Mouse (Mus musculus) intestine, postnatal 0 days (tissue): Measurements from ENCODE around the gene Ccdc149. TPM values are rescaled to one million over a fixed set of nuclear protein-coding genes. Genes with fewer than 3 reads are reported as not detected.

Source experiments
- ATAC-seq: fragments of 200-750 bp; cut with Nextera tagmentation; 2 replicates; pipeline ENCODE4 v1.8.0; 2017; ENCODE audit warnings: mild to moderate bottlenecking, moderate TSS enrichment, moderate library complexity
- H3K27ac ChIP-seq: fragments of 300-500 bp; sonication (generic); 2 replicates; pipeline ENCODE4 v1.5.1; 2014; ENCODE audit warnings: mild to moderate bottlenecking, low read depth, low read length, moderate library complexity
- H3K27me3 ChIP-seq: fragments of 300-500 bp; sonication (generic); replicated peaks from 2 replicates; pipeline ENCODE4 v1.6.1; 2014; ENCODE audit warnings: low read length, mixed read lengths; ENCODE audit not compliant: control insufficient read depth, insufficient read depth
- H3K36me3 ChIP-seq: fragments of 300-500 bp; sonication (generic); 2 replicates; pipeline ENCODE4 v1.6.1; 2014; ENCODE audit warnings: mild to moderate bottlenecking, moderate library complexity; ENCODE audit not compliant: control insufficient read depth, insufficient read depth
- H3K4me1 ChIP-seq: fragments of 300-500 bp; sonication (generic); replicated peaks from 2 replicates; pipeline ENCODE4 v1.6.1; 2014; ENCODE audit warnings: antibody characterized with exemption, low read length, mixed read lengths; ENCODE audit not compliant: control insufficient read depth, insufficient read depth
- H3K4me2 ChIP-seq: fragments of 300-500 bp; sonication (generic); replicated peaks from 2 replicates; pipeline ENCODE4 v1.6.1; 2014; ENCODE audit warnings: low read depth, mild to moderate bottlenecking, moderate library complexity
- H3K4me3 ChIP-seq: fragments of 300-500 bp; sonication (generic); 2 replicates; pipeline ENCODE4 v1.5.1; 2014; ENCODE audit warnings: low read depth, low read length
- H3K9ac ChIP-seq: fragments of 300-500 bp; sonication (generic); 2 replicates; pipeline ENCODE4 v1.6.1; 2014; ENCODE audit warnings: mild to moderate bottlenecking, low read depth, low read length
- H3K9me3 ChIP-seq: fragments of 300-500 bp; sonication (generic); 2 replicates; pipeline ENCODE4 v1.6.1; 2016; ENCODE audit warnings: mixed run types; ENCODE audit not compliant: control insufficient read depth
- CTCF ChIP-seq: sonication (generic); IDR thresholded peaks from 2 replicates; pipeline ENCODE4 v1.5.1; 2016; ENCODE audit warnings: low read depth, mild to moderate bottlenecking, control low read depth, antibody characterized with exemption, moderate library complexity
- WGBS: fragments of 180-500 bp; shearing (Covaris S2); extraction: QIAGEN DNeasy Blood & Tissue Kit; methylation state at CpG from one replicate; pipeline ENCODE4 v1.1.7; 2014; 5-methylcytosine and 5-hydroxymethylcytosine counted together
- polyA plus RNA-seq: library from polyadenylated mRNA; unstranded; fragments of >200 nt; fragmentation: Nextera tagmentation; extraction: Ambion mirVana; gene quantifications from 2 replicates; pipeline ENCODE4 v1.2.1, GENCODE M21; 2015

The Ccdc149 gene
- polyA plus RNA-seq, 1 experiment from 2014 or later, result 3.3 TPM

GRCm38 (mm10) chr5:52476292-52476701 is 5.0 kb upstream of the Ccdc149 start:
- Histone ChIP-seq H3K4me1 (peaks cover 4% of the 10 kb centered on the region; the same call in 1 of the 2 replicates), H3K4me2 (peak overlapping the region; percentile 64), H3K9ac (peak overlapping the region; percentile 41), H3K27ac (peak overlapping the region; percentile 46), H3K9me3 (0 out of 2 replicates have a peak, but pooled peaks cover 3% of the 10 kb centered on the region), H3K36me3 (no peaks in the 10 kb centered on the region), H3K27me3 (no peaks in the 10 kb centered on the region), H3K4me3 (peak overlapping the region; percentile 38)
- 0% methylated on average over 23 of the region's 23 CpGs for WGBS
- ATAC-seq, result peak; percentile 93
- TF ChIP-seq CTCF, result no peak

DNA sequence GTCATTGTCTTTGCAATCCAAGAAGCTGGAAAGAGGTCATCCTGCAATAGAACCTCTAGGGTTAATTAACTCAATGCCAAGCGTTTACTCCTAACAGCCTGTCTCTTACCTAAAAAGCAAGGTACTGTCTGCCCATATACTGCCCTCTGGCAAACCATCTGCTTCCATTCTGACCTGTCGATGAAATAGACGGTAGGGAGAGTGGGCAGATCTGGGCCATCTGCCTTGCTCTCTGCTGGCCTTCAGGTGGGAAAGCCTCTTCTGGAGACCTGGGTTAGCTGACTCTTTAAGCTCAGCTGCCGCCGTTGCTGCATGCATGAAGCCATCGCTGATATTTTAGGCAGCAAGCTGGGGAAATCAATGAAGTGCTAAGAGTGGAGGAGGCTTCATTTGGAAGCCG is 2.7 kb upstream of the Ccdc149 start:
- ATAC-seq, result no peak
- Histone ChIP-seq H3K9ac (no peak overlapping the region), H3K27ac (no peak overlapping the region), H3K27me3 (no peaks in the 10 kb centered on the region), H3K4me2 (no peak overlapping the region), H3K9me3 (0 out of 2 replicates have a peak, but pooled peaks cover 3% of the 10 kb centered on the region), H3K4me1 (peaks cover 4% of the 10 kb centered on the region; the same call in 1 of the 2 replicates), H3K4me3 (no peak overlapping the region), H3K36me3 (no peaks in the 10 kb centered on the region)
- no peak for TF ChIP-seq CTCF
- WGBS, result 92% methylated on average over 7 of the region's 7 CpGs

GRCm38 (mm10) chr5:52470551-52470950 is 770 bp downstream of the Ccdc149 start:
- Histone ChIP-seq H3K27ac (no peak overlapping the region), H3K36me3 (no peaks in the 10 kb centered on the region), H3K4me2 (peak overlapping the region; percentile 97), H3K9ac (no peak overlapping the region), H3K4me3 (peak overlapping the region; percentile 75), H3K9me3 (no peaks in the 10 kb centered on the region), H3K27me3 (no peaks in the 10 kb centered on the region), H3K4me1 (no peaks in the 10 kb centered on the region)
- no peak for ATAC-seq
- no peak for TF ChIP-seq CTCF
- 49% methylated on average over 5 of the region's 5 CpGs for WGBS

DNA sequence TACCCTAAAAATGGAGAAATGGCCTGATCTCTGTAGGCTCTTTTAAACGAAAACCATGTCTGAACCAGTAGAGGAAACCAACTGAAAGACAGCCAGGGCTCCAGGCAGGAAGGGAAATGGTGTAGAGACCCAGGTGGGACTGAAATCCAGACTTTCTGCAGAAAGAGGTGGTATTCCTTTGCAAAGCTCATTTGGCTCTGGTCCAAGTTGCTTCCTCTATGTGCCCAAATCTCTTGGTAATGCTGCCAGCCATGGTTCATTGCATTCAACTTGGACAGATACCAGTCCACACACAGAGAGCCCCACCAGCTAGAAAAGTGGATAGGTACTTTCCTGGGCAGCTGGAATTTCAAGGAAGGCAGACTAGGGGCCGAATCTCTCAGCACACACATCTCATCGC is 3.5 kb downstream of the Ccdc149 start:
- 94% methylated on average over 3 of the region's 3 CpGs for WGBS

GRCm38 (mm10) chr5:52462447-52462846 is 8.9 kb downstream of the Ccdc149 start:
- no peaks in the 10 kb centered on the region for H3K36me3 ChIP-seq
- no peaks in the 10 kb centered on the region for H3K4me1 ChIP-seq
- no peaks in the 10 kb centered on the region for H3K27me3 ChIP-seq
- no peak for ATAC-seq
- H3K27ac ChIP-seq, result no peak overlapping the region
- H3K9me3 ChIP-seq, result no peaks in the 10 kb centered on the region
- no peak for TF ChIP-seq CTCF
- no peak overlapping the region for H3K4me2 ChIP-seq
- no peak overlapping the region for H3K9ac ChIP-seq
- no peak overlapping the region for H3K4me3 ChIP-seq
- 89% methylated on average over 2 of the region's 2 CpGs for WGBS

More for the DNA sequence above, 3.5 kb downstream of the Ccdc149 start:
- Histone ChIP-seq H3K4me3 (no peak overlapping the region), H3K4me2 (no peak overlapping the region), H3K27ac (no peak overlapping the region), H3K36me3 (no peaks in the 10 kb centered on the region), H3K9ac (no peak overlapping the region), H3K9me3 (no peaks in the 10 kb centered on the region), H3K4me1 (no peaks in the 10 kb centered on the region), H3K27me3 (no peaks in the 10 kb centered on the region)
- ATAC-seq, result no peak
- no peak for TF ChIP-seq CTCF

GRCm38 (mm10) chr5:52461434-52462124 is 9.7 kb downstream of the Ccdc149 start:
- no peaks in the 10 kb centered on the region for H3K27me3 ChIP-seq
- no peak for TF ChIP-seq CTCF
- H3K4me1 ChIP-seq, result no peaks in the 10 kb centered on the region
- no peak overlapping the region for H3K27ac ChIP-seq
- no peak overlapping the region for H3K4me2 ChIP-seq
- no peaks in the 10 kb centered on the region for H3K36me3 ChIP-seq
- no peak overlapping the region for H3K9ac ChIP-seq
- no peak overlapping the region for H3K4me3 ChIP-seq
- WGBS, result 74% methylated on average over 6 of the region's 6 CpGs
- no peak for ATAC-seq
- H3K9me3 ChIP-seq, result no peaks in the 10 kb centered on the region
